In genomic region chr13:94250188-94250587, GRCm38 (mm10) we compare ENCODE assay signal across 15 mouse cellular contexts.
"Had no signal": no experiment of that assay in that cellular context is flagged by ENCODE, and none has a peak within 500 bp of the region (broad histone marks: within the 10 kb centered on the region; RNA-seq: fewer than 3 reads in every experiment).

No protein-coding gene starts in this region.

- H3K4me3 ChIP-seq: neural tube, embryonic 12.5 days; neural tube, embryonic 13.5 days; neural tube, embryonic 15.5 days; stomach, embryonic 15.5 days had no signal

- H3K4me2 ChIP-seq: neural tube, embryonic 12.5 days; neural tube, embryonic 13.5 days; neural tube, embryonic 15.5 days; stomach, embryonic 15.5 days had no signal

- H3K9ac ChIP-seq: neural tube, embryonic 12.5 days; neural tube, embryonic 13.5 days; neural tube, embryonic 15.5 days; stomach, embryonic 15.5 days had no signal

- H3K4me1 ChIP-seq: neural tube, embryonic 13.5 days; stomach, embryonic 15.5 days had no signal

- H3K36me3 ChIP-seq: neural tube, embryonic 12.5 days; neural tube, embryonic 13.5 days; neural tube, embryonic 15.5 days; stomach, embryonic 15.5 days had no signal

- H3K27me3 ChIP-seq: neural tube, embryonic 12.5 days; neural tube, embryonic 13.5 days; neural tube, embryonic 15.5 days; stomach, embryonic 15.5 days had no signal

- H3K27ac ChIP-seq: neural tube, embryonic 12.5 days; neural tube, embryonic 13.5 days; neural tube, embryonic 15.5 days; stomach, embryonic 15.5 days; stomach, postnatal 0 days had no signal

- H3K9me3 ChIP-seq: neural tube, embryonic 12.5 days; neural tube, embryonic 13.5 days; neural tube, embryonic 15.5 days; stomach, embryonic 15.5 days had no signal

- DNase-seq: retina, postnatal 1 day; right cerebral cortex, adult 18-20 months; right cerebral cortex, postnatal 14 days; right cerebral cortex, postnatal 25 days; right cerebral cortex, postnatal 4 days; spleen, adult 18-20 months; thymus, adult 18-20 months; thymus, adult 2 months; thymus, postnatal 25 days; thymus, postnatal 36 days had no signal
